Mouse (Mus musculus) midbrain, embryonic 13.5 days (tissue): ENCODE results near the gene Rftn1. TPM values are rescaled to one million over a fixed set of nuclear protein-coding genes. Genes with fewer than 3 reads are reported as not detected.
"Not testable (repeated sequence)": the region's sequence is repeated elsewhere in the genome, so short reads cannot be mapped to it uniquely, and the experiment has no call there.

ENCODE experiments used
- ATAC-seq: fragments of 200-750 bp; cut with Nextera tagmentation; 2 replicates; pipeline ENCODE4 v1.8.0; 2017; ENCODE audit warnings: mild to moderate bottlenecking, moderate TSS enrichment, moderate library complexity
- H3K27ac ChIP-seq: fragments of 300-500 bp; sonication (generic); 2 replicates; pipeline ENCODE4 v1.5.1; 2015; ENCODE audit warnings: inconsistent platforms, mild to moderate bottlenecking, moderate library complexity
- H3K27me3 ChIP-seq: fragments of 300-500 bp; sonication (generic); 2 replicates; pipeline ENCODE4 v1.6.1; 2015; ENCODE audit warnings: mild to moderate bottlenecking, inconsistent platforms
- H3K36me3 ChIP-seq: fragments of 300-500 bp; sonication (generic); 2 replicates; pipeline ENCODE4 v1.6.1; 2015; ENCODE audit warnings: mild to moderate bottlenecking, inconsistent platforms
- H3K4me1 ChIP-seq: fragments of 300-500 bp; sonication (generic); replicated peaks from 2 replicates; pipeline ENCODE4 v1.6.1; 2015; ENCODE audit warnings: inconsistent platforms
- H3K4me2 ChIP-seq: fragments of 300-500 bp; sonication (generic); replicated peaks from 2 replicates; pipeline ENCODE4 v1.6.1; 2015; ENCODE audit warnings: moderate library complexity, mild to moderate bottlenecking, inconsistent platforms
- H3K4me3 ChIP-seq: fragments of 300-500 bp; sonication (generic); replicated peaks from 2 replicates; pipeline ENCODE4 v1.5.1; 2015; ENCODE audit warnings: mild to moderate bottlenecking, inconsistent platforms
- H3K9ac ChIP-seq: fragments of 300-500 bp; sonication (generic); replicated peaks from 2 replicates; pipeline ENCODE4 v1.6.1; 2015; ENCODE audit warnings: mild to moderate bottlenecking, inconsistent platforms
- H3K9me3 ChIP-seq: fragments of 300-500 bp; sonication (generic); 2 replicates; pipeline ENCODE4 v1.6.1; 2016; ENCODE audit warnings: mild to moderate bottlenecking, inconsistent platforms
- WGBS: fragments of 180-500 bp; shearing (Covaris S2); methylation state at CpG from one replicate; pipeline ENCODE4 v1.1.7; 2015; 5-methylcytosine and 5-hydroxymethylcytosine counted together
- polyA plus RNA-seq: library from polyadenylated mRNA; unstranded; fragments of >200 nt; fragmentation: Nextera tagmentation; extraction: Ambion mirVana; gene quantifications from 2 replicates; pipeline ENCODE4 v1.2.1, GENCODE M21; 2015

The Rftn1 gene
- polyA plus RNA-seq, 1 experiment from 2014 or later: 10.9 TPM

DNA sequence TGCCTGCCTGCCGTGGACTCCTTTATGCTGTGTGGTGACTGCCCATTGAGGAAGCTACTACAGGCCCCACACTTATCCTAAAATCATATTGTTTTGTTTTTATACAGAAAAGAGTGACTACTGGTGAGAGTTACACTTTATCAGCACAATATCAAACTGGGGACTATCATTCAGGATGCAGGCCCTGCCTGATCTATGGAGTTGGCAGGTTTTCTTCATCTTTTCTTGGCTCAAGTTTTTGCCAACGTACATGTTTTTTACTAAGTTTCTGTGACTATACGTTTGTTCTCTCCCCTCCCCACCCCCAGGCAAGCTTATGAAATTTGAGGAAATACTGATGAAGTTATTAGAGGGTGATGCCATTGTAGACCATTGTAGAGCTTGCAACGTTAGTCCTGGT, 27.5 kb upstream of the Rftn1 start:
- no peak for ATAC-seq
- 79% methylated on average over 4 of the region's 4 CpGs for WGBS

GRCm38 (mm10) chr17:50215104-50215503, 24.6 kb upstream of the Rftn1 start:
- Histone ChIP-seq H3K4me2 (no peak overlapping the region), H3K4me1 (no peaks in the 10 kb centered on the region), H3K9me3 (no peaks in the 10 kb centered on the region), H3K36me3 (no peaks in the 10 kb centered on the region), H3K27ac (no peak overlapping the region), H3K9ac (no peak overlapping the region), H3K27me3 (no peaks in the 10 kb centered on the region), H3K4me3 (no peak overlapping the region)
- 90% methylated on average over 6 of the region's 6 CpGs for WGBS
- ATAC-seq: no peak

More for the DNA sequence above, 27.5 kb upstream of the Rftn1 start:
- Histone ChIP-seq H3K4me1 (no peaks in the 10 kb centered on the region), H3K4me3 (no peak overlapping the region), H3K9ac (no peak overlapping the region), H3K9me3 (no peaks in the 10 kb centered on the region), H3K4me2 (no peak overlapping the region), H3K27me3 (no peaks in the 10 kb centered on the region), H3K36me3 (no peaks in the 10 kb centered on the region), H3K27ac (no peak overlapping the region)

DNA sequence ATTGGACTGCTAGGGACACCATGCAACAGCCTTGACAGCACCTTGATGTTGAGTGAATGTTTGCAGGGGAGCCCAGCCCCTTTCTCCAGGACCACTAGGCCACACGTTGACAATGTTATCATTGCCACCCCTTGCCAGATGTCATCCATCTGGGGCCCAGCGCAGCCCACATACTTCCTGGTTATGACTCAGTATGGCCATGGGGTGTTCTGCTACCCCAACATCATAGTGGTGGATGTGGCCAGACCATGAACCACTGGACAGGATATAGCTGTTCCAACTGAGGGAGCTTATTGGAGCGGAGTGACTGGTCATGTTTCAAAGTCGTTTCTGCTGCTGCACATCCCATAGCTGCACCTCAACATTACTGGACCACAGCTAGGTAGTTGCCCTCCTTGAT, 22.6 kb upstream of the Rftn1 start:
- no peak overlapping the region for H3K27ac ChIP-seq
- ATAC-seq: no peak
- H3K4me1 ChIP-seq: no peaks in the 10 kb centered on the region
- H3K27me3 ChIP-seq: no peaks in the 10 kb centered on the region
- H3K9ac ChIP-seq: no peak overlapping the region
- no peak overlapping the region for H3K4me3 ChIP-seq
- no peak overlapping the region for H3K4me2 ChIP-seq
- H3K36me3 ChIP-seq: no peaks in the 10 kb centered on the region
- H3K9me3 ChIP-seq: no peaks in the 10 kb centered on the region
- 85% methylated on average over 4 of the region's 4 CpGs for WGBS

DNA sequence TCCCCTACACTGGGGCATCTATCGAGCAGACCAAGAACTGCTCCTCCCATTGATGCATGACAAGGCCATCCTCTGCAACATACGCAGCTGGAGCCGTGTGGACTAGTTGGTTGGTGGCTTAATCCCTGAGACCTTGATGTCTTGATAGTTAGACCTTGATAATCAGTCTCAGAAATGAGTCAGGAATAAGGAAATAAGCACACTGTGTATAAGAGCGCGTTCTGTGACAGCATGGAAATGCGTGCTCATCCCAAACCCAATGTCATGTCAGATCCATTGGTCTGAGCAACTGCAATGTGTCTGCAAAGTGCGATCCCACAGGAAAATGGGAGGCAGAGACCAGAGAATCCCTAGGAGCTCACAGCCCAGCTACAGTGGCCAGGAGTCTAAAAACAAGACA, 21.3 kb upstream of the Rftn1 start:
- no peak for ATAC-seq
- Histone ChIP-seq H3K27me3 (no peaks in the 10 kb centered on the region), H3K27ac (no peak overlapping the region), H3K36me3 (no peaks in the 10 kb centered on the region), H3K9ac (no peak overlapping the region), H3K4me3 (no peak overlapping the region), H3K9me3 (no peaks in the 10 kb centered on the region), H3K4me2 (no peak overlapping the region), H3K4me1 (no peaks in the 10 kb centered on the region)
- WGBS: 92% methylated on average over 7 of the region's 7 CpGs

- Histone ChIP-seq H3K9ac (no peak overlapping the region), H3K9me3 (no peaks in the 10 kb centered on the region), H3K4me2 (no peak overlapping the region), H3K4me1 (no peaks in the 10 kb centered on the region), H3K4me3 (no peak overlapping the region), H3K27ac (no peak overlapping the region), H3K27me3 (no peaks in the 10 kb centered on the region), H3K36me3 (no peaks in the 10 kb centered on the region)
- 95% methylated on average over 6 of the region's 6 CpGs for WGBS
- ATAC-seq: no peak
Observed at GRCm38 (mm10) chr17:50209831-50210230, 19.4 kb upstream of the Rftn1 start.

DNA sequence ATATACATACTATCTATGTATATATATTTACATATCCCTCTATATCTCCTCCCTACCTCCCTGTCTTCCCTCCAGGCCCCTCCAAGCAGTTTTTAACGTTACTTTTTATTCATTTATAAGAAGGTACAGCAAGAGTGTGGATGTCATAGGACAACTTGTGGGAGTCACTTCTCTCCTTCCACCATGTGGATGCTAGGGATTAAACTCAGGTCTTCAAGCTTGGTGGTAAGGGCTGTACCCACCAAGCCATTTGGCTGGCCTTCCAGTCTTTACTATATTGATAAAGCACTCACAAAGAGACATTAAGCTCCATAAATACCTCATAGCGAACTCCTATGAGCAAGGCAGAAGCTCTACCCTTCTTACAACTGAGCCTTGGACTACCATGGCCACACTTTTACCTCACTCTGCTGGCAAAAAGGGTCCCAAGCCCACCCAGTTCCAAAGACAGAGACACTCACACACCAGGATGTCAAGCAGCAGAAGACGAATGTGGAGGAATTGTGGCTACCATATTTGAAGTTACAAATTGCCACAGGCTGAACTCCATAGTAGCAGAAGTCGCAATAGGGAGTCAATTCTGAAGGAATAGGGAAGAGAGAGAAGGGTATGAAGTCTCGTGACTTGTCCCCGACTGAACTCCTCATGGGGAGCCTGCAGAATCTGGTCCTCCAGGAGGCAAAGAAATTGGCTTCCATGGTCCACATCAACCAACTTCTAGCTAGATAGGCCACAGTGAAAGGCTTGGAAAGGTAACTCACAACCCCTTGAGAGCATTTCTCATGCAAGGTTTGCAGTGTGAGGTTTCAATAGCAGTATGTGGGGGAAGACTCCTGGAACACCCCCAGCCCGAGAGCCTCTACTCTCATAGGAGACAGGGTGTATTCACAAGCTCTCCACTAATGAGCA, 17.9 kb upstream of the Rftn1 start:
- ATAC-seq: no peak
- Histone ChIP-seq H3K4me2 (no peak overlapping the region), H3K27ac (no peak overlapping the region), H3K27me3 (no peaks in the 10 kb centered on the region), H3K4me1 (no peaks in the 10 kb centered on the region), H3K36me3 (no peaks in the 10 kb centered on the region), H3K9ac (no peak overlapping the region), H3K9me3 (no peaks in the 10 kb centered on the region), H3K4me3 (no peak overlapping the region)
- WGBS: 91% methylated on average over 7 of the region's 7 CpGs

DNA sequence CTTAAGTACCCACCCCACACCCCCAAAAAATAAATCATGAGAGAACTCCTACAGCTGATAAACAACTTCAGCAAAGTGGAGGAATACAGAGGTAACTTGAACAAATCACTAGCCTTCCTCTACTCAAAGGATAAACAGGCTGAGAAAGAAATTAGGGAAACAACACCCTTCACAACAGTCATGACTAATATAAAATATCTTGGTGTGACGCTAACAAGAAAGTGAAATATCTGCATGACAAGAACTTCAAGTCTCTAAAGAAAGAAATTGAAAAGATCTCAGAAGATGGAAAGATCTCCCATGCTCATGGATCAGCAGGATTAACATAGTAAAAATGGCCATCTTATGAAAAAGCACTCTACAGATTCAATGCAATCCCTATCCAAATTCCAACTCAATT, 15.8 kb upstream of the Rftn1 start:
- H3K9ac ChIP-seq, H3K27ac ChIP-seq, H3K36me3 ChIP-seq, H3K27me3 ChIP-seq, H3K4me1 ChIP-seq, H3K9me3 ChIP-seq, H3K4me3 ChIP-seq, ATAC-seq, H3K4me2 ChIP-seq: not testable (repeated sequence)
- WGBS: 94% methylated on average over 1 of the region's 1 CpGs

DNA sequence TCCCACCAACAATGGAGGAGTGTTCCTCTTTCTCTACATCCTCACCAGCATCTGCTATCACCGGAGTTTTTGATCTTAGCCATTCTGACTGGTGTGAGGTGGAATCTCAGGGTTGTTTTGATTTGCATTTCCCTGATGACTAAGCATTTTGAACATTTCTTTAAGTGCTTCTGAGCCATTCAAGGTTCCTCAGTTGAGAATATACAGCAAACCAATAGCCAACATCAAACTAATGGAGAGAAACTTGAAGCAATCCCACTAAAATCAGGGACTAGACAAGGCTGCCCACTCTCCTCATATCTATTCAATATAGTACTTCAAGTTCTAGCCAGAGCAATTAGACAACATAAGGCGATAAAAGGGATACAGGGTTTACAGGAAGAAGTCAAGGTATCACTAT, 15.4 kb upstream of the Rftn1 start:
- not testable (repeated sequence) for H3K27me3 ChIP-seq, H3K36me3 ChIP-seq, H3K4me2 ChIP-seq, ATAC-seq, H3K4me3 ChIP-seq, H3K9ac ChIP-seq, H3K27ac ChIP-seq, H3K9me3 ChIP-seq, H3K4me1 ChIP-seq
- 93% methylated on average over 2 of the region's 2 CpGs for WGBS

GRCm38 (mm10) chr17:50205152-50205782, 14.8 kb upstream of the Rftn1 start:
- WGBS: 75% methylated on average over 1 of the region's 1 CpGs
- no peak for ATAC-seq
- no peaks in the 10 kb centered on the region for H3K4me1 ChIP-seq
- H3K27ac ChIP-seq: no peak overlapping the region
- no peaks in the 10 kb centered on the region for H3K27me3 ChIP-seq
- H3K4me3 ChIP-seq: no peak overlapping the region
- no peak overlapping the region for H3K9ac ChIP-seq
- H3K4me2 ChIP-seq: no peak overlapping the region
- no peaks in the 10 kb centered on the region for H3K36me3 ChIP-seq
- H3K9me3 ChIP-seq: no peaks in the 10 kb centered on the region

DNA sequence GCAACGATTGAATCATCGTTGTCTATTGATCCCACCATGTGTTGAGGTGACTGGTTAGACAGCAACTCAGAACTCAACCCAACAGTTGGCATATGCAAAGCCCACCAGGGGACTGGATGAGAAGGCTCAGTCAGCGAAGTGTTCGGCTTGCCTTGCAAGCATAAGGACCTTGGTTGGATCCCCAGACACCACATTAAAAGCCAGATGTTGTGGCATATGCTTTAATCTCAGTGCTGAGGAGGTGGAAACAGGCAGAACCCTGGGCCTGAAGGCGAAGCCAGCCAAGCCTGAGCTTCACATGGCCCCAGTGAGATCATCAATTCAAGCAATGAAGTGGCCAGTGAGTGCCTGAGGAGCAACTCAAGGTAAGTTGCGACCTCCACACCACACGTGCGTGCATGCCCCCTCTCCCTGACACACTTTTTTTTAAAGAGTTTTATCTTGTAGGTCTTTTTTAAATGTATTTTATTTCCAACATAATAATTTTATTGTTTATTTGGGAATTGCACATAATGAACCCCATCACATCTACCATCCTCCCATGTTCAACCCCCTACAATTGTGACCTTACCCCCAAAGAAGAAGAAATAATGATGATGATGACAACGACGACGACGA, 11.5 kb upstream of the Rftn1 start:
- Histone ChIP-seq H3K27ac (no peak overlapping the region), H3K27me3 (no peaks in the 10 kb centered on the region), H3K4me2 (no peak overlapping the region), H3K4me1 (no peaks in the 10 kb centered on the region), H3K4me3 (no peak overlapping the region), H3K36me3 (no peaks in the 10 kb centered on the region), H3K9me3 (no peaks in the 10 kb centered on the region), H3K9ac (no peak overlapping the region)
- WGBS: 89% methylated on average over 12 of the region's 12 CpGs
- ATAC-seq: no peak

GRCm38 (mm10) chr17:50199075-50199850, 8.8 kb upstream of the Rftn1 start:
- no peak overlapping the region for H3K4me3 ChIP-seq
- H3K27ac ChIP-seq: no peak overlapping the region
- 77% methylated on average over 8 of the region's 8 CpGs for WGBS
- no peaks in the 10 kb centered on the region for H3K4me1 ChIP-seq
- H3K9ac ChIP-seq: no peak overlapping the region
- peaks cover 6% of the 10 kb centered on the region; the same call in 1 of the 2 replicates for H3K27me3 ChIP-seq
- no peaks in the 10 kb centered on the region for H3K9me3 ChIP-seq
- no peaks in the 10 kb centered on the region for H3K36me3 ChIP-seq
- ATAC-seq: no peak
- H3K4me2 ChIP-seq: no peak overlapping the region

GRCm38 (mm10) chr17:50197572-50197971, 7.1 kb upstream of the Rftn1 start:
- H3K9me3 ChIP-seq: no peaks in the 10 kb centered on the region
- H3K27ac ChIP-seq: no peak overlapping the region
- H3K4me1 ChIP-seq: peaks cover 13% of the 10 kb centered on the region
- H3K4me2 ChIP-seq: no peak overlapping the region
- H3K27me3 ChIP-seq: peaks cover 15% of the 10 kb centered on the region
- H3K36me3 ChIP-seq: no peaks in the 10 kb centered on the region
- no peak for ATAC-seq
- H3K9ac ChIP-seq: no peak overlapping the region
- H3K4me3 ChIP-seq: no peak overlapping the region
- 88% methylated on average over 4 of the region's 4 CpGs for WGBS
